Mouse (Mus musculus) embryonic facial prominence, embryonic 11.5 days (tissue): ENCODE results near the gene Hic2. TPM values are rescaled to one million over a fixed set of nuclear protein-coding genes. Genes with fewer than 3 reads are reported as not detected.

Experiments
- ATAC-seq: fragments of 200-750 bp; cut with Nextera tagmentation; replicated peaks from 2 replicates; pipeline ENCODE4 v1.8.0; 2017; ENCODE audit warnings: low read depth; ENCODE audit not compliant: insufficient number of reproducible peaks, low FRiP score, low TSS enrichment
- DNase-seq: peaks from one replicate; pipeline ENCODE4 v3.0.0-alpha.2; 2015; ENCODE audit warnings: low spot score
- H3K27ac ChIP-seq: fragments of 300-500 bp; sonication (generic); replicated peaks from 2 replicates; pipeline ENCODE4 v1.5.1; 2014; ENCODE audit warnings: mild to moderate bottlenecking, low read depth, low read length, control low read depth
- H3K27me3 ChIP-seq: fragments of 300-500 bp; sonication (generic); 2 replicates; pipeline ENCODE4 v1.6.1; 2014; ENCODE audit warnings: mild to moderate bottlenecking, low read length, moderate library complexity, mixed read lengths; ENCODE audit not compliant: control insufficient read depth, insufficient read depth
- H3K36me3 ChIP-seq: fragments of 300-500 bp; sonication (generic); replicated peaks from 2 replicates; pipeline ENCODE4 v1.6.1; 2014; ENCODE audit warnings: low read depth, mild to moderate bottlenecking, low read length, moderate library complexity, mixed read lengths; ENCODE audit not compliant: control insufficient read depth, insufficient read depth
- H3K4me1 ChIP-seq: fragments of 300-500 bp; sonication (generic); 2 replicates; pipeline ENCODE4 v1.6.1; 2014; ENCODE audit warnings: low read length, mixed read lengths; ENCODE audit not compliant: control insufficient read depth, insufficient read depth
- H3K4me2 ChIP-seq: fragments of 300-500 bp; sonication (generic); 2 replicates; pipeline ENCODE4 v1.6.1; 2014; ENCODE audit warnings: low read depth, mild to moderate bottlenecking, control low read depth, low read length, moderate library complexity
- H3K4me3 ChIP-seq: fragments of 300-500 bp; sonication (generic); 2 replicates; pipeline ENCODE4 v1.5.1; 2014; ENCODE audit warnings: low read depth, low read length, control low read depth
- H3K9ac ChIP-seq: fragments of 300-500 bp; sonication (generic); replicated peaks from 2 replicates; pipeline ENCODE4 v1.6.1; 2014; ENCODE audit warnings: mild to moderate bottlenecking, control low read depth, low read length
- H3K9me3 ChIP-seq: fragments of 300-500 bp; sonication (generic); replicated peaks from 2 replicates; pipeline ENCODE4 v1.6.1; 2016; ENCODE audit warnings: mild to moderate bottlenecking, low read length, inconsistent platforms, mixed read lengths; ENCODE audit not compliant: control insufficient read depth
- WGBS: fragments of 180-500 bp; shearing (Covaris S2); extraction: QIAGEN DNeasy Blood & Tissue Kit; methylation state at CpG from one replicate; pipeline ENCODE4 v1.1.7; 2014; 5-methylcytosine and 5-hydroxymethylcytosine counted together
- polyA plus RNA-seq: library from polyadenylated mRNA; unstranded; fragments of >200 nt; fragmentation: Nextera tagmentation; extraction: Ambion mirVana; gene quantifications from 2 replicates; pipeline ENCODE4 v1.2.1, GENCODE M21; 2014

Gene Hic2
- polyA plus RNA-seq, 1 experiment from 2014 or later, result 6.1 TPM

DNA sequence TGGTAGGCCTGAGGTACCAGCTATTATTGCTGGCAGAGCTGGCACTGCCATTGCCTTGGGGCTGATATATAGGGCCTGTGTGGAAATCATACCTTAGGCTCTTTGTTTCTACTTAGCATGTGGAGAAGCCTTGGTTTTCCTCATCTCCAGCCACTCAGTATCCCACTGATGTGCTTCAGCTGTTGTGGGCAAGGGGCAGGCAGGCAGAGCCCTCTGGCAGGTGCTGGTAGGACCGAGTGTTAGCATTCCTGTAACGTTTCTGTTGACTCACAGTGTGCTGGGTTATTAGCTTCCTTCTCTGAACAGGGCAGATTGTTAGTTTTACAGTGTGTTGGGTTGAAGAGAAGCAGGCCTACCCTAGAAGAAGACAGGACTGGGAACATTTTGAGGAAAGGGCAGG, 21.9 kb downstream of the Hic2 start:
- peaks cover 8% of the 10 kb centered on the region for H3K36me3 ChIP-seq
- no peaks in the 10 kb centered on the region for H3K9me3 ChIP-seq
- no peak overlapping the region for H3K27ac ChIP-seq
- WGBS, result 81% methylated on average over 2 of the region's 2 CpGs
- H3K27me3 ChIP-seq, result no peaks in the 10 kb centered on the region
- no peak for DNase-seq
- no peak overlapping the region for H3K9ac ChIP-seq
- H3K4me1 ChIP-seq, result no peaks in the 10 kb centered on the region; the same call in 1 of the 2 replicates
- H3K4me2 ChIP-seq, result no peak overlapping the region
- no peak for ATAC-seq
- H3K4me3 ChIP-seq, result no peak overlapping the region

GRCm38 (mm10) chr16:17257359-17257821, 24.0 kb downstream of the Hic2 start:
- H3K36me3 ChIP-seq, result peaks cover 8% of the 10 kb centered on the region

GRCm38 (mm10) chr16:17258917-17259316, 25.5 kb downstream of the Hic2 start:
- no peak overlapping the region for H3K9ac ChIP-seq
- no peaks in the 10 kb centered on the region; the same call in 1 of the 2 replicates for H3K4me1 ChIP-seq
- no peak overlapping the region for H3K27ac ChIP-seq
- H3K9me3 ChIP-seq, result no peaks in the 10 kb centered on the region
- H3K36me3 ChIP-seq, result peaks cover 8% of the 10 kb centered on the region
- no peak for ATAC-seq
- no peak overlapping the region for H3K4me2 ChIP-seq
- no peaks in the 10 kb centered on the region for H3K27me3 ChIP-seq
- DNase-seq, result no peak
- WGBS, result 94% methylated on average over 12 of the region's 12 CpGs
- H3K4me3 ChIP-seq, result no peak overlapping the region

More at GRCm38 (mm10) chr16:17257359-17257821, 24.0 kb downstream of the Hic2 start:
- Histone ChIP-seq H3K4me2 (no peak overlapping the region), H3K4me3 (no peak overlapping the region), H3K27me3 (no peaks in the 10 kb centered on the region), H3K9me3 (no peaks in the 10 kb centered on the region), H3K4me1 (no peaks in the 10 kb centered on the region; the same call in 1 of the 2 replicates), H3K27ac (no peak overlapping the region), H3K9ac (no peak overlapping the region)
- DNase-seq (no peak), ATAC-seq (no peak)
- 94% methylated on average over 9 of the region's 9 CpGs for whole genome bisulfite sequencing

- no peaks in the 10 kb centered on the region for H3K27me3 ChIP-seq
- no peaks in the 10 kb centered on the region for H3K4me1 ChIP-seq
- no peak overlapping the region for H3K27ac ChIP-seq
- ATAC-seq (no peak), DNase-seq (no peak)
- peaks cover 8% of the 10 kb centered on the region for H3K36me3 ChIP-seq
- 91% methylated on average over 1 of the region's 1 CpGs for WGBS
- no peak overlapping the region for H3K4me2 ChIP-seq
- no peak overlapping the region for H3K9ac ChIP-seq
- H3K4me3 ChIP-seq, result no peak overlapping the region
- no peaks in the 10 kb centered on the region for H3K9me3 ChIP-seq
These were observed 28.0 kb downstream of the Hic2 start for GRCm38 (mm10) chr16:17261341-17261740.

- Histone ChIP-seq H3K36me3 (no peaks in the 10 kb centered on the region; the same call in 1 of the 2 replicates), H3K4me2 (no peak overlapping the region), H3K27me3 (no peaks in the 10 kb centered on the region), H3K9me3 (peaks cover 2% of the 10 kb centered on the region; the same call in 1 of the 2 replicates), H3K4me1 (no peaks in the 10 kb centered on the region), H3K9ac (no peak overlapping the region), H3K27ac (no peak overlapping the region), H3K4me3 (no peak overlapping the region)
- DNase-seq, result no peak
- 82% methylated on average over 3 of the region's 3 CpGs for WGBS
- no peak for ATAC-seq
These were observed 32.7 kb downstream of the Hic2 start for GRCm38 (mm10) chr16:17266113-17266512.

DNA sequence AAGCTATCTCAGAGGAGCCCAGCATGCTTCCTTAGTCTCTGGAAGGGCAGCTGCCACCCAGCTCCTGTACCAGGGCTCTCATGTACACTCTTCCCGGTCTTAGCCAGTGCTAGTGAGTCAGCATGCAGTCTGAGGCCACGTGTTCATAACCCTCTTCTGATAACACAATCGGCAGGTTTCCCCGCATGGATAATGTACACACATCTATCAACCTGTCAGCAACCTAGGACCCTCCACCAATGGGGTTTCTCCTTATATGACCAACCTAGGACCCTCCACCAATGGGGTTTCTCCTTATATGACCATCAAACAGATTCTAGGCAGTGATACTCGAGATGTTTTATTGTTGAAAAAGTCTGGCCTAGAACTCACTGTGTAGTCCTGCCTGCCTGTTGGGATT, 34.6 kb downstream of the Hic2 start:
- Histone ChIP-seq H3K27me3 (no peaks in the 10 kb centered on the region), H3K27ac (no peak overlapping the region), H3K4me3 (no peak overlapping the region), H3K9me3 (peaks cover 2% of the 10 kb centered on the region; the same call in 1 of the 2 replicates), H3K4me1 (no peaks in the 10 kb centered on the region), H3K36me3 (no peaks in the 10 kb centered on the region), H3K4me2 (no peak overlapping the region), H3K9ac (no peak overlapping the region)
- no peak for DNase-seq
- 74% methylated on average over 5 of the region's 5 CpGs for WGBS
- ATAC-seq, result 0 out of 2 replicates have a peak, but pooled peaks have one; percentile 33

DNA sequence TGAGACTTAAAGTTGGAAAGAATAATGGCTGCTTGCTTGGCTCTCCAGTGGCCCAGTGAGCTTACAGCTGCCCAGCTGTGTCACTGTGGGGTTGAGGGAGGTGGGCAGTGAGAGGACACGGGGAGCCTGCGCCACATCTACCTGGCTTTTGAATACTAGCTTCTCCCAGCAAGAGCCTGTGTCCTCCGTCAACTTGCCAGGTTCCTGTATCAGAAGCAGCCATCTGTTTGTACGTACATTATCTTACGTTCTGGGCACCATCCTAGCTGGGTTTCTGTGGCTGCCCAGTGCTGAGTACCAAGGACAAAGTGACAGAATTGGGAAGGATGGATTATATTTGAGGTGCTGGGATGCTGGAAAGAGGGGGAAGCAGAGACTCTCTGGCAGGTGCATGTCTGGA, 36.5 kb downstream of the Hic2 start:
- Histone ChIP-seq H3K36me3 (no peaks in the 10 kb centered on the region), H3K27ac (no peak overlapping the region), H3K27me3 (no peaks in the 10 kb centered on the region), H3K4me2 (no peak overlapping the region), H3K9ac (no peak overlapping the region), H3K9me3 (peaks cover 2% of the 10 kb centered on the region; the same call in 1 of the 2 replicates), H3K4me1 (no peaks in the 10 kb centered on the region), H3K4me3 (no peak overlapping the region)
- no peak for ATAC-seq
- DNase-seq, result no peak
- 84% methylated on average over 5 of the region's 5 CpGs for WGBS

DNA sequence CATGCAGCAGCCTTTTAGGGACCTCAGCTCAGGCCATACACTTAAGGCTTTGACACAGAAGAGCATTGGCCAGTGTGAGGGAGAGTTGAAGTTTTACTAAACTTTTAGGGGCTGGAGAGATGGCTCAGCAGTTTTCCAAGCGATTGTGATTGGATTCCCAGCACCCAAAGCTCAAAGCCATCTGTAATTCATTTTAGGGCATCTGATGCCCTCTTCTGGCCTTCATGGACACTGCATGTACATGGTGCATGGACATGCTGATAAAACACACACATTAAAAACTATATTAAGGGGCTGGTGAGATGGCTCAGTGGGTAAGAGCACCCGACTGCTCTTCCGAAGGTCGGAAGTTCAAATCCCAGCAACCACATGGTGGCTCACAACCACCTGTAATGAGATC, 37.8 kb downstream of the Hic2 start:
- WGBS, result 67% methylated on average over 4 of the region's 4 CpGs
- Histone ChIP-seq H3K27me3 (no peaks in the 10 kb centered on the region), H3K4me2 (no peak overlapping the region), H3K27ac (no peak overlapping the region), H3K36me3 (no peaks in the 10 kb centered on the region), H3K4me1 (no peaks in the 10 kb centered on the region), H3K9me3 (peaks cover 2% of the 10 kb centered on the region; the same call in 1 of the 2 replicates), H3K9ac (no peak overlapping the region), H3K4me3 (no peak overlapping the region)
- no peak for ATAC-seq
- DNase-seq, result no peak
